In genomic region chr11:74841366-74841765, GRCm38 (mm10) we compare ENCODE assay signal across 9 mouse cellular contexts. TPM values are rescaled to one million over a fixed set of nuclear protein-coding genes. Genes with fewer than 3 reads are reported as not detected.
DNase-seq lines count a peak whose midpoint lies in the region; ATAC-seq and TF ChIP-seq lines count a peak whose summit lies in the region.
"Had no signal": no experiment of that assay in that cellular context is flagged by ENCODE, and none has a peak within 500 bp of the region (broad histone marks: within the 10 kb centered on the region; RNA-seq: fewer than 3 reads in every experiment).

No protein-coding gene starts in this region.

- peak overlapping the region; percentile 33 for H3K4me3 ChIP-seq in megakaryocyte, embryonic 14.5 days (replicated peaks)
- H3K4me3 ChIP-seq in kidney, postnatal 0 days (replicated peaks; ENCODE audit: low read depth, low read length) = no peak overlapping the region
- H3K4me3 ChIP-seq in lung, postnatal 0 days (ENCODE audit: low read depth, low read length) = no peak overlapping the region
- H3K4me3 ChIP-seq: forebrain, embryonic 12.5 days had no signal

- H3K36me3 ChIP-seq in megakaryocyte, embryonic 14.5 days (replicated peaks; ENCODE audit: low read length) = peaks cover 83% of the 10 kb centered on the region
- H3K36me3 ChIP-seq in kidney, postnatal 0 days (ENCODE audit: insufficient read depth, low read length) = peaks cover 17% of the 10 kb centered on the region
- H3K36me3 ChIP-seq in lung, postnatal 0 days (ENCODE audit: insufficient read depth, low read length) = peaks cover 12% of the 10 kb centered on the region; the same call in 1 of the 2 replicates

- TF ChIP-seq CTCF in kidney, postnatal 0 days (IDR thresholded peaks at IDR 0.05; ENCODE audit: low read depth) = no peak
- TF ChIP-seq CTCF in lung, postnatal 0 days (IDR thresholded peaks at IDR 0.05) = no peak

- H3K9ac ChIP-seq in kidney, postnatal 0 days (ENCODE audit: low read depth, low read length) = 0 out of 2 replicates have a peak overlapping the region, but pooled peaks have one; percentile 27
- H3K9ac ChIP-seq in lung, postnatal 0 days (replicated peaks; ENCODE audit: low read depth) = no peak overlapping the region
- H3K9ac ChIP-seq: forebrain, embryonic 12.5 days had no signal

- no peaks in the 10 kb centered on the region for H3K27me3 ChIP-seq in megakaryocyte, embryonic 14.5 days (replicated peaks)
- H3K27me3 ChIP-seq in kidney, postnatal 0 days (ENCODE audit: insufficient read depth, low read length) = no peaks in the 10 kb centered on the region
- no peaks in the 10 kb centered on the region for H3K27me3 ChIP-seq in lung, postnatal 0 days (replicated peaks; ENCODE audit: insufficient read depth, low read length)
- H3K27me3 ChIP-seq: forebrain, embryonic 12.5 days had no signal

- DNase-seq in cerebellum, adult 11-12 months = peak; percentile 57
- DNase-seq in cerebellum, postnatal 25 days = peak; percentile 46 to 52
- peak; percentile 76 for DNase-seq in kidney, postnatal 0 days (ENCODE audit: low spot score)
- DNase-seq in lung, postnatal 0 days (ENCODE audit: low spot score) = no peak

- no peak for TF ChIP-seq EP300 in lung, postnatal 0 days (IDR thresholded peaks at IDR 0.05)

- ATAC-seq in cerebellum, adult (ENCODE audit: insufficient number of reproducible peaks, low FRiP score, low TSS enrichment) = no peak
- no peak for ATAC-seq in megakaryocyte, adult 5-6 weeks (ENCODE audit: poor library complexity, severe bottlenecking)
- peak; percentile 46 for ATAC-seq in kidney, postnatal 0 days (replicated peaks; ENCODE audit: low FRiP score, low read depth)
- ATAC-seq in lung, postnatal 0 days = no peak
- no peak for ATAC-seq in erythroblast, adult 5-6 weeks (replicated peaks; ENCODE audit: low FRiP score, poor library complexity, severe bottlenecking)

- peak overlapping the region; percentile 89 for H3K27ac ChIP-seq in kidney, postnatal 0 days
- no peak overlapping the region for H3K27ac ChIP-seq in lung, postnatal 0 days (ENCODE audit: low read length)
- H3K27ac ChIP-seq: forebrain, embryonic 12.5 days had no signal

- H3K4me1 ChIP-seq in megakaryocyte, embryonic 14.5 days = peaks cover 81% of the 10 kb centered on the region
- H3K4me1 ChIP-seq in kidney, postnatal 0 days (replicated peaks; ENCODE audit: insufficient read depth, low read length) = peaks cover 40% of the 10 kb centered on the region
- H3K4me1 ChIP-seq in lung, postnatal 0 days (ENCODE audit: insufficient read depth, low read depth, low read length) = peaks cover 12% of the 10 kb centered on the region; the same call in 1 of the 2 replicates

- no peak overlapping the region for H3K4me2 ChIP-seq in kidney, postnatal 0 days (ENCODE audit: low read length)
- H3K4me2 ChIP-seq in lung, postnatal 0 days (replicated peaks; ENCODE audit: low read depth, low read length) = no peak overlapping the region
- H3K4me2 ChIP-seq: forebrain, embryonic 12.5 days had no signal

- H3K9me3 ChIP-seq in megakaryocyte, embryonic 14.5 days = peaks cover 17% of the 10 kb centered on the region
- no peaks in the 10 kb centered on the region for H3K9me3 ChIP-seq in kidney, postnatal 0 days (replicated peaks; ENCODE audit: low read length)
- H3K9me3 ChIP-seq in lung, postnatal 0 days (ENCODE audit: low read length) = no peaks in the 10 kb centered on the region
- H3K9me3 ChIP-seq: forebrain, embryonic 12.5 days had no signal

- 40% methylated on average over 9 of the region's 9 CpGs for WGBS in kidney, postnatal 0 days
- WGBS in lung, postnatal 0 days = 91% methylated on average over 9 of the region's 9 CpGs

RNA-seq across cellular contexts. Expression of gene Mnt, which starts 10.6 kb away (rescaled TPM):
- polyA plus RNA-seq in megakaryocyte, embryonic 14.5 days (2012; ENCODE audit: insufficient read depth, low replicate concordance) = 59.1 and 85.0 TPM in 2 replicates
- 14.5 and 17.0 TPM in 2 replicates for total RNA-seq in megakaryocyte, adult 5-6 weeks (2015)
- 3.8 and 6.1 TPM in 2 replicates for total RNA-seq in megakaryocyte, adult 5-6 weeks (2017)
- 5.5 and 5.7 TPM in 2 replicates for polyA plus RNA-seq in kidney, postnatal 0 days (2015; fragmentation: Nextera tagmentation; extraction: Ambion mirVana)
- polyA plus RNA-seq in lung, postnatal 0 days (2015; fragmentation: Nextera tagmentation; extraction: Ambion mirVana) = 4.7 and 4.9 TPM in 2 replicates
- total RNA-seq in erythroblast, adult 5-6 weeks (2015; ENCODE audit: low replicate concordance) = 1.3 and 2.1 TPM in 2 replicates
- total RNA-seq in erythroblast, adult 5-6 weeks (2017; ENCODE audit: low replicate concordance) = 0.68 and 2.1 TPM in 2 replicates

RNA-seq across cellular contexts. Expression of gene Sgsm2, which starts 55.5 kb away (rescaled TPM):
- polyA plus RNA-seq in megakaryocyte, embryonic 14.5 days (2012; ENCODE audit: insufficient read depth, low replicate concordance) = 3.6 and 5.7 TPM in 2 replicates
- total RNA-seq in megakaryocyte, adult 5-6 weeks (2015) = 0.64 and 1.1 TPM in 2 replicates
- 1.2 and 1.6 TPM in 2 replicates for total RNA-seq in megakaryocyte, adult 5-6 weeks (2017)
- 4.9 TPM in 2 replicates for polyA plus RNA-seq in kidney, postnatal 0 days (2015; fragmentation: Nextera tagmentation; extraction: Ambion mirVana)
- polyA plus RNA-seq in lung, postnatal 0 days (2015; fragmentation: Nextera tagmentation; extraction: Ambion mirVana) = 2.5 and 2.6 TPM in 2 replicates
- total RNA-seq in erythroblast, adult 5-6 weeks (2015; ENCODE audit: low replicate concordance) = 0.96 TPM in 1 of 2 replicates, not detected in the other
- 0.14 and 0.43 TPM in 2 replicates for total RNA-seq in erythroblast, adult 5-6 weeks (2017; ENCODE audit: low replicate concordance)

RNA-seq across cellular contexts. Expression of gene Tsr1, which starts 56.5 kb away (rescaled TPM):
- polyA plus RNA-seq in megakaryocyte, embryonic 14.5 days (2012; ENCODE audit: insufficient read depth, low replicate concordance) = 6.4 TPM in 1 of 2 replicates, not detected in the other
- total RNA-seq in megakaryocyte, adult 5-6 weeks (2015) = 7.7 and 9.1 TPM in 2 replicates
- 17.3 and 18.7 TPM in 2 replicates for total RNA-seq in megakaryocyte, adult 5-6 weeks (2017)
- 31.6 and 32.7 TPM in 2 replicates for polyA plus RNA-seq in kidney, postnatal 0 days (2015; fragmentation: Nextera tagmentation; extraction: Ambion mirVana)
- 11.4 and 12.7 TPM in 2 replicates for polyA plus RNA-seq in lung, postnatal 0 days (2015; fragmentation: Nextera tagmentation; extraction: Ambion mirVana)
- total RNA-seq in erythroblast, adult 5-6 weeks (2015; ENCODE audit: low replicate concordance) = 8.8 and 10.0 TPM in 2 replicates
- total RNA-seq in erythroblast, adult 5-6 weeks (2017; ENCODE audit: low replicate concordance) = 9.5 and 13.9 TPM in 2 replicates
